Mouse (Mus musculus) heart, embryonic 10.5 days (tissue): ENCODE measurements at regions not wholly inside any gene's neighbourhood (a gene's known extent, or its start where the extent isn't known, plus 50 kb on each side); places are given as distances from the start of the nearest gene placed in this dataset.

ENCODE experiments used
- DNase-seq: peaks from one replicate; pipeline ENCODE4 v3.0.0-alpha.2; 2017; ENCODE audit warnings: low spot score
- H3K27ac ChIP-seq: fragments of 300-500 bp; sonication (generic); 2 replicates; pipeline ENCODE4 v1.5.1; 2016; ENCODE audit warnings: mild to moderate bottlenecking
- H3K27me3 ChIP-seq: fragments of 300-500 bp; sonication (generic); 2 replicates; pipeline ENCODE4 v1.6.1; 2016; ENCODE audit warnings: mild to moderate bottlenecking; ENCODE audit not compliant: poor library complexity, insufficient read depth, severe bottlenecking
- H3K36me3 ChIP-seq: fragments of 300-500 bp; sonication (generic); 2 replicates; pipeline ENCODE4 v1.6.1; 2016; ENCODE audit warnings: mild to moderate bottlenecking, moderate library complexity
- H3K4me1 ChIP-seq: fragments of 300-500 bp; sonication (generic); 2 replicates; pipeline ENCODE4 v1.6.1; 2016; ENCODE audit warnings: mild to moderate bottlenecking
- H3K4me3 ChIP-seq: fragments of 300-500 bp; sonication (generic); 2 replicates; pipeline ENCODE4 v1.5.1; 2016; ENCODE audit warnings: mild to moderate bottlenecking, moderate library complexity
- H3K9me3 ChIP-seq: fragments of 300-500 bp; sonication (generic); 2 replicates; pipeline ENCODE4 v1.6.1; 2016; ENCODE audit warnings: mild to moderate bottlenecking, moderate library complexity
- WGBS: fragments of 180-500 bp; shearing (Covaris S2); methylation state at CpG from one replicate; pipeline ENCODE4 v1.1.7; 2016; 5-methylcytosine and 5-hydroxymethylcytosine counted together

GRCm38 (mm10) chr13:16668652-16669051 is 657.0 kb downstream of the Inhba start:
- Histone ChIP-seq H3K4me3 (no peak overlapping the region), H3K4me1 (no peaks in the 10 kb centered on the region), H3K9me3 (no peaks in the 10 kb centered on the region), H3K27ac (no peak overlapping the region), H3K36me3 (no peaks in the 10 kb centered on the region), H3K27me3 (no peaks in the 10 kb centered on the region)
- DNase-seq, result no peak
- 78% methylated on average over 1 of the region's 1 CpGs for WGBS

DNA sequence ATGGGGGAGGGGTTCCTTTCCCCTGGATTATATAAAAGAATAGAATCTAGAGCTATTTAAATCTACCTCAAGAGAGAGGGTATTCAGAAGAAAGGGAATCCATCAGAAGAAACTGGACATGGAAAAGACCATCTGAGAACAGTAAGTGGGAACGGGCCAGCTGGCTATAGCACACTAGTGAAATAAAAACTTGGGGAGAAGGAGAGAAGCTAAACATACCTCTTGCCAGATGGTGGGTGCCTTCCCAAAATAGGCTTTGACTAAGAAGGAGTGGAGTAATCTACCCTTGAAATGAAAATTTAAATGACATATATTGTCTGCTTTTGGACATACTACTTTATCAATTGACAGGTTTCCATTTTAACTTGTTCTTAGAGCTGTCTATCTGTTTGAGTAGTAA is 657.6 kb downstream of the Inhba start:
- no peaks in the 10 kb centered on the region for H3K36me3 ChIP-seq
- H3K4me3 ChIP-seq, result no peak overlapping the region
- no peak for DNase-seq
- no peak overlapping the region for H3K27ac ChIP-seq
- no peaks in the 10 kb centered on the region for H3K4me1 ChIP-seq
- 83% methylated on average over 1 of the region's 1 CpGs for WGBS
- H3K27me3 ChIP-seq, result no peaks in the 10 kb centered on the region
- H3K9me3 ChIP-seq, result no peaks in the 10 kb centered on the region

GRCm38 (mm10) chr13:16670047-16670733 is 658.5 kb downstream of the Inhba start:
- Histone ChIP-seq H3K27ac (no peak overlapping the region), H3K36me3 (no peaks in the 10 kb centered on the region), H3K9me3 (no peaks in the 10 kb centered on the region), H3K27me3 (no peaks in the 10 kb centered on the region), H3K4me1 (no peaks in the 10 kb centered on the region), H3K4me3 (no peak overlapping the region)
- 57% methylated on average over 5 of the region's 5 CpGs for WGBS
- no peak for DNase-seq

GRCm38 (mm10) chr13:16670736-16671135 is 659.1 kb downstream of the Inhba start:
- H3K9me3 ChIP-seq, result no peaks in the 10 kb centered on the region
- no peaks in the 10 kb centered on the region for H3K4me1 ChIP-seq
- no peak overlapping the region for H3K27ac ChIP-seq
- H3K4me3 ChIP-seq, result no peak overlapping the region
- no peak for DNase-seq
- no peaks in the 10 kb centered on the region for H3K36me3 ChIP-seq
- no peaks in the 10 kb centered on the region for H3K27me3 ChIP-seq

GRCm38 (mm10) chr13:16676873-16677272 is 665.2 kb downstream of the Inhba start:
- Histone ChIP-seq H3K27ac (no peak overlapping the region), H3K4me3 (no peak overlapping the region), H3K36me3 (no peaks in the 10 kb centered on the region), H3K4me1 (no peaks in the 10 kb centered on the region), H3K27me3 (no peaks in the 10 kb centered on the region), H3K9me3 (no peaks in the 10 kb centered on the region)
- 78% methylated on average over 1 of the region's 1 CpGs for WGBS
- DNase-seq, result no peak

DNA sequence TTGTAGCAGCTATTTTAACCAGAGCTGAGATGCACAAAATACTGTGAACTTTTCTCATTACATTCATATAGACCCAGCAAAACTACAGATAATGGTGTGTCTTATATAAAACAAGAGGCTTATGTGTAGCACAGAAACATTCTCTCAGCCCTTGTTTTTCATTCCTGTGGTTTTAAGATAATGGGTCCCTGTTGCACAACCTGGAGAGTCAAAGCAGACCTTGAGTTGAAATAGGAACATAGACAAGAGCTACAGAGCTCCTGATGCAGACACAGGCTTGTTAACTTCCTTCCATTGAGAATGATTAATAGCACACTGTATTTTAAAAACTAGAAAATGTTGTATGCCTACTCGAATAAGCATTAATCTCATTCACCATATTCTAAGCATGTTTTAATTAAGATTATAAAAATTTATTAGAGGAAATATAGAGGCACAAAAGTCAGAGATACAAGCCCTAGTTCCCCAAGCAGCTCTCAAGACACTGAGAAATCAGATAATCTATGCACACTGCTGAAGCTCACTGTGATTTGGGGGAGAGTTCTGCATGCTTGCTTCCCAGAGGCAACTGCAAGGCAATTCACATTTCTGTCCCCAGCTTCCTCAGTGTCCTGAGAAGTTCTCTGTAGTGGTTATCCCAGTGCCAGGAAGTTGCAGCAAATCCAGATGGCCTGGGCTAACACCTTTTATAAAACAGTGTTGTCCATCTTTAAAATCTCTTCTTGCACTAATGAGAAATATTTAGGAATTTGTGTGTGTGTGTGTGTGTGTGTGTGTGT is 666.8 kb downstream of the Inhba start:
- no peaks in the 10 kb centered on the region for H3K4me1 ChIP-seq
- WGBS, result 69% methylated on average over 1 of the region's 1 CpGs
- H3K4me3 ChIP-seq, result no peak overlapping the region
- no peaks in the 10 kb centered on the region for H3K36me3 ChIP-seq
- H3K27ac ChIP-seq, result no peak overlapping the region
- no peak for DNase-seq
- no peaks in the 10 kb centered on the region for H3K9me3 ChIP-seq
- no peaks in the 10 kb centered on the region for H3K27me3 ChIP-seq

- Histone ChIP-seq H3K27ac (no peak overlapping the region), H3K9me3 (no peaks in the 10 kb centered on the region), H3K36me3 (no peaks in the 10 kb centered on the region), H3K4me3 (no peak overlapping the region), H3K27me3 (no peaks in the 10 kb centered on the region), H3K4me1 (no peaks in the 10 kb centered on the region)
- DNase-seq, result no peak
- 79% methylated on average over 1 of the region's 1 CpGs for WGBS
Observed at GRCm38 (mm10) chr13:16694201-16694600, 682.5 kb downstream of the Inhba start.

DNA sequence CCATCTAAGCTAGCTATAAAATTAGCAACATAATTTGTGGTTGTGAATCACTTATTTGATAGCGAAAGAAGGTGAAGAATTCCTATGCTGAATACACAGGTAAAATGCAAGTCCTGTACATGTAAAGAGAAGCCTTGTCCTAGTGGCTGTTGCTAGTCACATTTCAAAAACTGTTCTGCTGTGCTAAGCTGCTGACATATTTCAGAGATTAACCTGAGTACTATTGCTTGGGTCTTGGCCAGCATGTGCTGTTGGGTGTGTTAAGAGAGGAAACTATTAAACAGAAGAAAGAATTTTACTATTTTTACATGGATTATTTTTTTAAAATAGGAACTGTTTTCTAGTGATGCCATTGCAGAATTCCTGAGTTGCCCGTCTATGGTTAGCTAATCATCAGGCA is 689.3 kb downstream of the Inhba start:
- DNase-seq, result no peak
- H3K27me3 ChIP-seq, result no peaks in the 10 kb centered on the region
- H3K9me3 ChIP-seq, result no peaks in the 10 kb centered on the region
- no peak overlapping the region for H3K4me3 ChIP-seq
- H3K27ac ChIP-seq, result no peak overlapping the region
- no peaks in the 10 kb centered on the region for H3K4me1 ChIP-seq
- 82% methylated on average over 2 of the region's 2 CpGs for WGBS
- H3K36me3 ChIP-seq, result no peaks in the 10 kb centered on the region

DNA sequence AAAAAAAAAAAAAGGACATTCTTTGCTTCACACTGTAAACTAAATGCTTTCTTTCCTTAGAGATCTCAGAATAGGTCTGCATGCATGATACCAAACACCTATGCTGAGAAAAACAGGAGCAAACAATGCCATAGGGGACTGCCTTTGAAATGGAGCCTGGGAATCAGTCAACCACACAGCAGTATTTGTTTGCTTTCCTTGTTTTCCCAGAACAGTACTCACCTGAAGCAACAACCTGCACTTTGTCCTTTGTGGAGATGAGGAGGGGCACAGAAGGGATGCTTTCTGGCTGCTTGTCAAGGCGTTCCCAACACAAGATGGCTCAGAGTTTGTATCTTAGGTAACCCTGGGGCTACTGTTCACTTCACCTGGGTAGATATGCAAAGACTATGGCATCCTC is 690.5 kb downstream of the Inhba start:
- H3K36me3 ChIP-seq, result no peaks in the 10 kb centered on the region
- no peaks in the 10 kb centered on the region for H3K9me3 ChIP-seq
- no peak for DNase-seq
- H3K4me1 ChIP-seq, result no peaks in the 10 kb centered on the region
- no peak overlapping the region for H3K27ac ChIP-seq
- H3K27me3 ChIP-seq, result no peaks in the 10 kb centered on the region
- no peak overlapping the region for H3K4me3 ChIP-seq
- 58% methylated on average over 1 of the region's 1 CpGs for WGBS

GRCm38 (mm10) chr13:16705217-16706104 is 693.8 kb downstream of the Inhba start:
- DNase-seq, result no peak
- Histone ChIP-seq H3K9me3 (no peaks in the 10 kb centered on the region), H3K27ac (no peak overlapping the region), H3K4me1 (no peaks in the 10 kb centered on the region), H3K4me3 (no peak overlapping the region), H3K36me3 (no peaks in the 10 kb centered on the region), H3K27me3 (no peaks in the 10 kb centered on the region)
- 80% methylated on average over 10 of the region's 10 CpGs for WGBS

GRCm38 (mm10) chr13:16706105-16706442 is 694.4 kb downstream of the Inhba start:
- no peak overlapping the region for H3K27ac ChIP-seq
- no peak for DNase-seq
- H3K9me3 ChIP-seq, result no peaks in the 10 kb centered on the region
- H3K4me1 ChIP-seq, result no peaks in the 10 kb centered on the region
- 54% methylated on average over 1 of the region's 1 CpGs for WGBS
- H3K36me3 ChIP-seq, result no peaks in the 10 kb centered on the region
- no peak overlapping the region for H3K4me3 ChIP-seq
- H3K27me3 ChIP-seq, result no peaks in the 10 kb centered on the region

GRCm38 (mm10) chr13:16715296-16715960 is 703.8 kb downstream of the Inhba start:
- peak; percentile 76 for DNase-seq
- H3K4me3 ChIP-seq, result no peak overlapping the region
- no peaks in the 10 kb centered on the region for H3K36me3 ChIP-seq
- 33% methylated on average over 5 of the region's 5 CpGs for WGBS
- peaks cover 14% of the 10 kb centered on the region for H3K4me1 ChIP-seq
- H3K27me3 ChIP-seq, result no peaks in the 10 kb centered on the region
- H3K27ac ChIP-seq, result no peak overlapping the region; the same call in 1 of the 2 replicates
- H3K9me3 ChIP-seq, result no peaks in the 10 kb centered on the region

- Histone ChIP-seq H3K36me3 (no peaks in the 10 kb centered on the region), H3K9me3 (no peaks in the 10 kb centered on the region), H3K27me3 (no peaks in the 10 kb centered on the region), H3K4me1 (peaks cover 14% of the 10 kb centered on the region), H3K4me3 (no peak overlapping the region), H3K27ac (no peak overlapping the region)
- DNase-seq, result no peak
- WGBS, result 43% methylated on average over 6 of the region's 6 CpGs
Observed at GRCm38 (mm10) chr13:16716340-16716739, 704.7 kb downstream of the Inhba start.
